Mouse (Mus musculus) retina, embryonic 14.5 days (tissue): ENCODE measurements at regions not wholly inside any gene's neighbourhood (a gene's known extent, or its start where the extent isn't known, plus 50 kb on each side); places are given as distances from the start of the nearest gene placed in this dataset.
A peak's percentile ranks its signal among the peaks of the same experiment; 100 is the strongest.

Source experiments
- DNase-seq: peaks from one replicate; pipeline ENCODE4 v3.0.0-alpha.2; 2015; ENCODE audit warnings: low spot score

- no peak for DNase-seq
Measured at GRCm38 (mm10) chr17:51528161-51528560, 304.9 kb downstream of the Satb1 start.

- no peak for DNase-seq
Measured at GRCm38 (mm10) chr17:51526881-51527280, 306.2 kb downstream of the Satb1 start.

- DNase-seq = no peak
Measured at GRCm38 (mm10) chr17:51526464-51526863, 306.6 kb downstream of the Satb1 start.

- no peak for DNase-seq
Measured at GRCm38 (mm10) chr17:51526021-51526420, 307.1 kb downstream of the Satb1 start.

GRCm38 (mm10) chr17:51525219-51525618 lies 307.9 kb downstream of the Satb1 start:
- no peak for DNase-seq

GRCm38 (mm10) chr17:51511917-51512316 lies 321.2 kb downstream of the Satb1 start:
- DNase-seq = no peak

GRCm38 (mm10) chr17:51500751-51501150 lies 321.6 kb upstream of the Tbc1d5 start:
- no peak for DNase-seq

GRCm38 (mm10) chr17:51499541-51499940 lies 320.4 kb upstream of the Tbc1d5 start:
- DNase-seq = no peak

- DNase-seq = no peak
Measured at GRCm38 (mm10) chr17:51495038-51495437, 315.9 kb upstream of the Tbc1d5 start.

- DNase-seq = no peak
Measured at GRCm38 (mm10) chr17:51489386-51489785, 310.2 kb upstream of the Tbc1d5 start.

- no peak for DNase-seq
Measured at GRCm38 (mm10) chr17:51487918-51488445, 308.8 kb upstream of the Tbc1d5 start.

GRCm38 (mm10) chr17:51477810-51478209 lies 298.7 kb upstream of the Tbc1d5 start:
- peak; percentile 18 for DNase-seq

GRCm38 (mm10) chr17:51477404-51477803 lies 298.3 kb upstream of the Tbc1d5 start:
- DNase-seq = no peak

- DNase-seq = no peak
Measured at GRCm38 (mm10) chr17:51462137-51462880, 283.2 kb upstream of the Tbc1d5 start.

GRCm38 (mm10) chr17:51461248-51461647 lies 282.1 kb upstream of the Tbc1d5 start:
- peak; percentile 37 for DNase-seq

GRCm38 (mm10) chr17:51459119-51459518 lies 280.0 kb upstream of the Tbc1d5 start:
- DNase-seq = no peak

- no peak for DNase-seq
Measured at GRCm38 (mm10) chr17:51415746-51416145, 236.6 kb upstream of the Tbc1d5 start.

GRCm38 (mm10) chr17:51414304-51414703 lies 235.2 kb upstream of the Tbc1d5 start:
- no peak for DNase-seq

GRCm38 (mm10) chr17:51413741-51414140 lies 234.6 kb upstream of the Tbc1d5 start:
- DNase-seq = no peak

- DNase-seq = no peak
Measured at GRCm38 (mm10) chr17:51411545-51412094, 232.5 kb upstream of the Tbc1d5 start.

GRCm38 (mm10) chr17:51408894-51409293 lies 229.7 kb upstream of the Tbc1d5 start:
- DNase-seq = no peak

- no peak for DNase-seq
Measured at GRCm38 (mm10) chr17:51408367-51408766, 229.2 kb upstream of the Tbc1d5 start.

- DNase-seq = no peak
Measured at GRCm38 (mm10) chr17:51407046-51407445, 227.9 kb upstream of the Tbc1d5 start.

- no peak for DNase-seq
Measured at GRCm38 (mm10) chr17:51405059-51405458, 225.9 kb upstream of the Tbc1d5 start.
